Mouse (Mus musculus): ENCODE measurements around the gene Rhbdl1. TPM values are rescaled to one million over a fixed set of nuclear protein-coding genes. Genes with fewer than 3 reads are reported as not detected.
A peak's percentile ranks its signal among the peaks of the same experiment; 100 is the strongest.
"Not testable (repeated sequence)": the region's sequence is repeated elsewhere in the genome, so short reads cannot be mapped to it uniquely, and the experiment has no call there.

The Rhbdl1 gene
- polyA plus RNA-seq, 1 experiment from 2014 or later: 0.98 TPM

GRCm38 (mm10) chr17:25818851-25819780, 18.0 kb downstream of the Rhbdl1 start:
- Histone ChIP-seq H3K9me3 (no peaks in the 10 kb centered on the region), H3K36me3 (no peaks in the 10 kb centered on the region), H3K9ac (no peak overlapping the region; the same call in 1 of the 2 replicates), H3K4me3 (peak overlapping the region; percentile 20), H3K4me2 (peak overlapping the region; percentile 28; the same call in 1 of the 2 replicates), H3K27me3 (replicated peaks) (peaks cover 88% of the 10 kb centered on the region), H3K4me1 (peaks cover 7% of the 10 kb centered on the region), H3K27ac (replicated peaks) (no peak overlapping the region)
- 6% methylated on average over 46 of the region's 46 CpGs for WGBS
- ATAC-seq (ENCODE audit: extremely low read depth, insufficient number of reproducible peaks, low FRiP score, low TSS enrichment): no peak

- Histone ChIP-seq H3K27me3 (replicated peaks) (peaks cover 98% of the 10 kb centered on the region), H3K9ac (no peak overlapping the region), H3K4me3 (no peak overlapping the region), H3K9me3 (no peaks in the 10 kb centered on the region), H3K4me1 (peaks cover 5% of the 10 kb centered on the region), H3K4me2 (no peak overlapping the region), H3K27ac (replicated peaks) (no peak overlapping the region), H3K36me3 (no peaks in the 10 kb centered on the region)
- ATAC-seq (ENCODE audit: extremely low read depth, insufficient number of reproducible peaks, low FRiP score, low TSS enrichment): no peak
- 62% methylated on average over 11 of the region's 11 CpGs for WGBS
Measured at GRCm38 (mm10) chr17:25817662-25818061, 19.4 kb downstream of the Rhbdl1 start.

GRCm38 (mm10) chr17:25813471-25813870, 23.6 kb downstream of the Rhbdl1 start:
- Histone ChIP-seq H3K4me1 (peaks cover 18% of the 10 kb centered on the region), H3K36me3 (no peaks in the 10 kb centered on the region), H3K9ac (no peak overlapping the region), H3K27me3 (replicated peaks) (peaks cover 98% of the 10 kb centered on the region), H3K4me3 (no peak overlapping the region), H3K27ac (replicated peaks) (no peak overlapping the region), H3K4me2 (no peak overlapping the region), H3K9me3 (no peaks in the 10 kb centered on the region)
- under 1% methylated on average over 20 of the region's 20 CpGs for WGBS
- no peak for ATAC-seq (ENCODE audit: extremely low read depth, insufficient number of reproducible peaks, low FRiP score, low TSS enrichment)

GRCm38 (mm10) chr17:25810890-25811289, 26.2 kb downstream of the Rhbdl1 start:
- H3K36me3 ChIP-seq: no peaks in the 10 kb centered on the region
- H3K4me2 ChIP-seq: no peak overlapping the region
- no peak overlapping the region for H3K27ac ChIP-seq (replicated peaks)
- peaks cover 86% of the 10 kb centered on the region for H3K27me3 ChIP-seq (replicated peaks)
- no peak overlapping the region for H3K9ac ChIP-seq
- H3K4me1 ChIP-seq: peaks cover 20% of the 10 kb centered on the region
- 55% methylated on average over 4 of the region's 4 CpGs for WGBS
- H3K4me3 ChIP-seq: no peak overlapping the region
- ATAC-seq (ENCODE audit: extremely low read depth, insufficient number of reproducible peaks, low FRiP score, low TSS enrichment): no peak
- no peaks in the 10 kb centered on the region for H3K9me3 ChIP-seq

DNA sequence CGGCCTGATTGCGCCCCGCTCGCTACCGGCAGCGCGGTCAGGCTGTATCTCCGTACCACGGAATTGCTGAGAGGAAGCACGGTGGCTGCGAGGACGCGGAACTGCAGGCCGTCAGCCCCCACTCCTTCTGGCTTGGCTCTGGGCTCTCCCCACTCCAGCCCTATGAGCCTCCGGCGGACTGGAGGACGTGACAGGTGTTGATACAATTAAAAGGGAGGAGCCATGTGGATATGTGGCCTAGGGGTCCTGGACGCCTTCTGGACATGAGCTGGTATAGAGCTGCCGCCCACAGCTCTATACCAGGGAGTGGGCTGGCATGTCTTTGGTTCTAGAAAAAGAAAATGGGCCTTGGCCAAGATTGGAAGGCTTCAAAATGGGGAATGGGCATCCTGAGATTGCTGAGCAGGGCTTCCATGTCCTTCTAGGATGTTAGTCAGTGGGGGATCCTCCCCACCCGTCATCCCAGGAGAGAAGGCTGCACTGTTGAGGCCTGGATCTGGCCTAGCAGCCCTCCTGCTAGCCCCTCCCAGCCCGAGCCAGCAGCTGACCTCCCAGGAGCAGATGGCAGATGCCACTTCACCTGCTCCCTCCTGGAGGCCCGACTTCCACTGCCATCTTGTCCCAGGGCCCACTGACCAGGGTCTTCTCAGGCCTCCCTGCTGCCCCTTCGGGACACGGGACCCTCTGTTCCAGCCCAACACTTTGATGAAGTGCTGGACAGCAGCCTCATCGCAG, 27.3 kb downstream of the Rhbdl1 start:
- Histone ChIP-seq H3K4me1 (peaks cover 20% of the 10 kb centered on the region), H3K9me3 (no peaks in the 10 kb centered on the region), H3K27ac (replicated peaks) (no peak overlapping the region), H3K9ac (peak overlapping the region; percentile 72), H3K36me3 (no peaks in the 10 kb centered on the region), H3K4me2 (peak overlapping the region; percentile 99), H3K4me3 (peak overlapping the region; percentile 72), H3K27me3 (replicated peaks) (peaks cover 79% of the 10 kb centered on the region)
- WGBS: 14% methylated on average over 24 of the region's 25 CpGs
- ATAC-seq (ENCODE audit: extremely low read depth, insufficient number of reproducible peaks, low FRiP score, low TSS enrichment): no peak

- under 1% methylated on average over 88 of the region's 100 CpGs for WGBS
- Histone ChIP-seq H3K9ac (peak within 1 kb of the TSS; percentile 72), H3K9me3 (no peaks in the 10 kb centered on the region), H3K4me3 (peak within 1 kb of the TSS; percentile 72), H3K27me3 (replicated peaks) (peaks cover 72% of the 10 kb centered on the region), H3K27ac (replicated peaks) (no peak within 1 kb of the TSS), H3K36me3 (no peaks in the 10 kb centered on the region), H3K4me1 (peaks cover 20% of the 10 kb centered on the region), H3K4me2 (peak within 1 kb of the TSS; percentile 99)
- ATAC-seq (ENCODE audit: extremely low read depth, insufficient number of reproducible peaks, low FRiP score, low TSS enrichment): peak; percentile 61; the same call in 1 of the 2 replicates
Measured at GRCm38 (mm10) chr17:25808789-25809605, 28.1 kb downstream of the Rhbdl1 start, which contains the start of gene Fbxl16. Gene Fbxl16 (plus strand): TSS chr17:25809085.

GRCm38 (mm10) chr17:25808028-25808427, 29.1 kb downstream of the Rhbdl1 start:
- peaks cover 21% of the 10 kb centered on the region for H3K4me1 ChIP-seq
- H3K4me3 ChIP-seq: peak overlapping the region; percentile 72
- H3K27ac ChIP-seq (replicated peaks): no peak overlapping the region
- H3K9ac ChIP-seq: no peak overlapping the region; the same call in 1 of the 2 replicates
- WGBS: 33% methylated on average over 5 of the region's 5 CpGs
- peaks cover 68% of the 10 kb centered on the region for H3K27me3 ChIP-seq (replicated peaks)
- H3K36me3 ChIP-seq: no peaks in the 10 kb centered on the region
- H3K9me3 ChIP-seq: no peaks in the 10 kb centered on the region
- H3K4me2 ChIP-seq: peak overlapping the region; percentile 99
- no peak for ATAC-seq (ENCODE audit: extremely low read depth, insufficient number of reproducible peaks, low FRiP score, low TSS enrichment)

GRCm38 (mm10) chr17:25807452-25807851, 29.6 kb downstream of the Rhbdl1 start:
- not testable (repeated sequence) for H3K27ac ChIP-seq (replicated peaks); H3K4me2 ChIP-seq; H3K9me3 ChIP-seq; ATAC-seq (ENCODE audit: extremely low read depth, insufficient number of reproducible peaks, low FRiP score, low TSS enrichment); H3K36me3 ChIP-seq; H3K4me3 ChIP-seq; H3K9ac ChIP-seq
- Histone ChIP-seq H3K27me3 (replicated peaks) (peaks cover 63% of the 10 kb centered on the region), H3K4me1 (peaks cover 25% of the 10 kb centered on the region)
- 57% methylated on average over 2 of the region's 2 CpGs for WGBS

GRCm38 (mm10) chr17:25806507-25806906, 30.6 kb downstream of the Rhbdl1 start:
- 82% methylated on average over 4 of the region's 4 CpGs for WGBS
- ATAC-seq (ENCODE audit: extremely low read depth, insufficient number of reproducible peaks, low FRiP score, low TSS enrichment): no peak

DNA sequence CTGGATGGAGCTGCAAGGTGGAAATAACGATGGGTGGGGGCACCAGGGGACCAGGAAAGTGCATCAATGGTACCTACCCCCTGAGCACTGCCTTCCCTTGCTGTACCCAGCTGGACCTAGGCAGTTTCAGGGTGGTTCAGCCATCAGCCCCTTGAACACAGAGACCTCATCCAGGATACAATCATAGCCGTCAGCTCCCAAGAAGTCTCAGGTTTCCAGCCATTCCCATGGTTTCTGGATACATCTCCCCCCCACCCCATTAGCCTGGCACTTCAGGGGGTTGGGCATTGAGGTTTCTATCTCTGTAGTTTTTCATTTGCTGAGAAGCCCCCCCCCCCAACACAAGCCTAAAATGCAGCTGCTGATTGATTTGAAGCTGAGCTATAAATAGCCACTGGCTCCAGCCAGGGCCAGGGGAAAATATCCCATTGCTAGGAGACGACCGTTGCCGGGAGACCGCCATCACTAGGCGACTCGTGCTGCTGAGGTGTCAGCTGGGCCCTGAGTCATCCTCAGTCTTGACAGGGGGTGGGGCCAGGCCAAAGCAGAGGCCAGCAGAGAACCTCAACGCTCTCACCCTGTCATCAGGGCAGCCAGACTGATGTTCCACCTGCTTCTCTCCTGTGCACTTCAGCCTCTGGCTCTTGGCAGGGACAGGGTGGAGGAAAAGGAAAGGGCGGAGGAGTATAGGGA, 34.1 kb downstream of the Rhbdl1 start:
- peak overlapping the region; percentile 50 for H3K9ac ChIP-seq
- peak; percentile 75; the same call in 1 of the 2 replicates for ATAC-seq (ENCODE audit: extremely low read depth, insufficient number of reproducible peaks, low FRiP score, low TSS enrichment)
- H3K36me3 ChIP-seq: no peaks in the 10 kb centered on the region
- H3K9me3 ChIP-seq: no peaks in the 10 kb centered on the region
- H3K27ac ChIP-seq (replicated peaks): peak overlapping the region; percentile 61
- H3K27me3 ChIP-seq (replicated peaks): peaks cover 23% of the 10 kb centered on the region
- H3K4me3 ChIP-seq: no peak overlapping the region
- H3K4me1 ChIP-seq: peaks cover 15% of the 10 kb centered on the region
- 7% methylated on average over 10 of the region's 10 CpGs for WGBS
- H3K4me2 ChIP-seq: peak overlapping the region; percentile 45

More at GRCm38 (mm10) chr17:25806507-25806906, 30.6 kb downstream of the Rhbdl1 start:
- peaks cover 58% of the 10 kb centered on the region for H3K27me3 ChIP-seq (replicated peaks)
- H3K36me3 ChIP-seq: no peaks in the 10 kb centered on the region
- peaks cover 30% of the 10 kb centered on the region for H3K4me1 ChIP-seq
- no peaks in the 10 kb centered on the region for H3K9me3 ChIP-seq
- no peak overlapping the region for H3K4me3 ChIP-seq
- H3K4me2 ChIP-seq: no peak overlapping the region
- H3K9ac ChIP-seq: no peak overlapping the region
- no peak overlapping the region for H3K27ac ChIP-seq (replicated peaks)

All from heart, embryonic 13.5 days (tissue).